Mouse (Mus musculus) lung, postnatal 0 days (tissue): ENCODE data around the gene Pdx1. TPM values are rescaled to one million over a fixed set of nuclear protein-coding genes. Genes with fewer than 3 reads are reported as not detected.

Experiments used
- ATAC-seq: fragments of 200-750 bp; cut with Nextera tagmentation; 2 replicates; pipeline ENCODE4 v1.8.0; 2017; ENCODE audit warnings: moderate library complexity
- DNase-seq: peaks from one replicate; pipeline ENCODE4 v3.0.0-alpha.2; 2016; ENCODE audit warnings: low spot score
- H3K27ac ChIP-seq: fragments of 300-500 bp; sonication (generic); 2 replicates; pipeline ENCODE4 v1.5.1; 2014; ENCODE audit warnings: antibody characterized with exemption, mild to moderate bottlenecking, low read length, mixed read lengths
- H3K27me3 ChIP-seq: fragments of 300-500 bp; sonication (generic); replicated peaks from 2 replicates; pipeline ENCODE4 v1.6.1; 2014; ENCODE audit warnings: low read length, mixed read lengths; ENCODE audit not compliant: insufficient read depth
- H3K36me3 ChIP-seq: fragments of 300-500 bp; sonication (generic); 2 replicates; pipeline ENCODE4 v1.6.1; 2014; ENCODE audit warnings: low read length, mixed read lengths; ENCODE audit not compliant: insufficient read depth
- H3K4me1 ChIP-seq: fragments of 300-500 bp; sonication (generic); 2 replicates; pipeline ENCODE4 v1.6.1; 2014; ENCODE audit warnings: antibody characterized with exemption, low read depth, low read length, mixed read lengths; ENCODE audit not compliant: insufficient read depth
- H3K4me2 ChIP-seq: fragments of 300-500 bp; sonication (generic); replicated peaks from 2 replicates; pipeline ENCODE4 v1.6.1; 2014; ENCODE audit warnings: low read depth, mild to moderate bottlenecking, low read length, moderate library complexity, mixed read lengths
- H3K4me3 ChIP-seq: fragments of 300-500 bp; sonication (generic); 2 replicates; pipeline ENCODE4 v1.5.1; 2014; ENCODE audit warnings: low read depth, low read length
- H3K9ac ChIP-seq: fragments of 300-500 bp; sonication (generic); replicated peaks from 2 replicates; pipeline ENCODE4 v1.6.1; 2014; ENCODE audit warnings: low read depth, mild to moderate bottlenecking
- H3K9me3 ChIP-seq: fragments of 300-500 bp; sonication (generic); 2 replicates; pipeline ENCODE4 v1.6.1; 2016; ENCODE audit warnings: low read length, mixed read lengths
- CTCF ChIP-seq: IDR thresholded peaks from 2 replicates; pipeline ENCODE4 v1.5.1; 2016; ENCODE audit warnings: antibody characterized with exemption, mild to moderate bottlenecking
- EP300 ChIP-seq: IDR thresholded peaks from 2 replicates; pipeline ENCODE4 v1.6.1; 2016; ENCODE audit warnings: antibody characterized with exemption, mild to moderate bottlenecking, control low read depth
- WGBS: fragments of 180-500 bp; shearing (Covaris S2); extraction: QIAGEN DNeasy Blood & Tissue Kit; methylation state at CpG from one replicate; pipeline ENCODE4 v1.1.7; 2014; 5-methylcytosine and 5-hydroxymethylcytosine counted together
- polyA plus RNA-seq: library from polyadenylated mRNA; unstranded; fragments of >200 nt; fragmentation: Nextera tagmentation; extraction: Ambion mirVana; gene quantifications from 2 replicates; pipeline ENCODE4 v1.2.1, GENCODE M21; 2015

The Pdx1 gene
- polyA plus RNA-seq, 1 experiment from 2014 or later = not detected

- DNase-seq (no peak), ATAC-seq (no peak)
- 12% methylated on average over 12 of the region's 12 CpGs for WGBS
- no peak for TF ChIP-seq CTCF
- TF ChIP-seq EP300 = no peak
- no peak overlapping the region for H3K4me2 ChIP-seq
- peaks cover 75% of the 10 kb centered on the region for H3K27me3 ChIP-seq
- no peak overlapping the region for H3K9ac ChIP-seq
- H3K27ac ChIP-seq = no peak overlapping the region
- H3K4me1 ChIP-seq = no peaks in the 10 kb centered on the region
- H3K4me3 ChIP-seq = no peak overlapping the region
- no peaks in the 10 kb centered on the region for H3K36me3 ChIP-seq
- H3K9me3 ChIP-seq = no peaks in the 10 kb centered on the region
Measured at GRCm38 (mm10) chr5:147272046-147272807, 2.5 kb downstream of the Pdx1 start.

GRCm38 (mm10) chr5:147272808-147273345, 3.1 kb downstream of the Pdx1 start:
- no peak for ATAC-seq
- no peak overlapping the region for H3K27ac ChIP-seq
- no peak overlapping the region for H3K9ac ChIP-seq
- H3K4me3 ChIP-seq = no peak overlapping the region
- H3K4me1 ChIP-seq = no peaks in the 10 kb centered on the region
- H3K9me3 ChIP-seq = no peaks in the 10 kb centered on the region
- peaks cover 75% of the 10 kb centered on the region for H3K27me3 ChIP-seq
- DNase-seq = no peak
- H3K36me3 ChIP-seq = no peaks in the 10 kb centered on the region
- TF ChIP-seq CTCF (no peak), EP300 (no peak)
- WGBS = 3% methylated on average over 10 of the region's 10 CpGs
- no peak overlapping the region for H3K4me2 ChIP-seq

GRCm38 (mm10) chr5:147274174-147275141, 4.7 kb downstream of the Pdx1 start:
- ATAC-seq (no peak), DNase-seq (no peak)
- Histone ChIP-seq H3K4me2 (no peak overlapping the region), H3K9me3 (no peaks in the 10 kb centered on the region), H3K27me3 (peaks cover 77% of the 10 kb centered on the region), H3K36me3 (no peaks in the 10 kb centered on the region), H3K9ac (no peak overlapping the region), H3K4me3 (no peak overlapping the region; the same call in 1 of the 2 replicates), H3K27ac (no peak overlapping the region), H3K4me1 (no peaks in the 10 kb centered on the region)
- TF ChIP-seq CTCF = no peak
- TF ChIP-seq EP300 = no peak
- WGBS = under 1% methylated on average over 48 of the region's 48 CpGs

- no peak for TF ChIP-seq EP300
- no peak for TF ChIP-seq CTCF
Measured at GRCm38 (mm10) chr5:147275761-147276160, 6.0 kb downstream of the Pdx1 start.

GRCm38 (mm10) chr5:147276701-147277546, 7.2 kb downstream of the Pdx1 start:
- H3K4me1 ChIP-seq = no peaks in the 10 kb centered on the region
- no peak overlapping the region for H3K9ac ChIP-seq
- peaks cover 63% of the 10 kb centered on the region for H3K27me3 ChIP-seq
- TF ChIP-seq EP300 (no peak), CTCF (no peak)
- WGBS = 3% methylated on average over 18 of the region's 18 CpGs
- no peak overlapping the region for H3K4me3 ChIP-seq
- no peak for ATAC-seq
- H3K36me3 ChIP-seq = no peaks in the 10 kb centered on the region
- no peak overlapping the region for H3K4me2 ChIP-seq
- no peak overlapping the region for H3K27ac ChIP-seq
- DNase-seq = no peak
- H3K9me3 ChIP-seq = no peaks in the 10 kb centered on the region

More at GRCm38 (mm10) chr5:147275761-147276160, 6.0 kb downstream of the Pdx1 start:
- no peaks in the 10 kb centered on the region for H3K36me3 ChIP-seq
- no peak for ATAC-seq
- no peak for DNase-seq
- no peak overlapping the region for H3K9ac ChIP-seq
- no peak overlapping the region for H3K27ac ChIP-seq
- H3K4me2 ChIP-seq = no peak overlapping the region
- H3K27me3 ChIP-seq = peaks cover 74% of the 10 kb centered on the region
- no peak overlapping the region for H3K4me3 ChIP-seq
- H3K4me1 ChIP-seq = no peaks in the 10 kb centered on the region
- WGBS = 12% methylated on average over 3 of the region's 3 CpGs
- no peaks in the 10 kb centered on the region for H3K9me3 ChIP-seq
